Mouse (Mus musculus) adrenal gland, adult 18-20 months (tissue): Measurements from ENCODE around the gene Ccl3. TPM values are rescaled to one million over a fixed set of nuclear protein-coding genes. Genes with fewer than 3 reads are reported as not detected.

Experiments used
- DNase-seq, 2 experiments: peaks; one replicate each; pipeline ENCODE4 v3.0.0; 2021 to 2022; ENCODE audit warnings: low spot score in 2 of 2
- long read RNA-seq, 2 experiments: library from polyadenylated mRNA; stranded (forward); transcript quantifications; one replicate each; pipeline ENCODE4 v2.0.0; 2021
- total RNA-seq, 2 experiments: library from RNA; stranded (reverse); gene quantifications; 1 replicate in 1 of 2; 2 replicates in 1 of 2; pipeline ENCODE4 v1.2.3; 2021

Ccl3 gene
- under 1 TPM in 1 of 2 experiments, not detected in 1; 0.56 TPM for total RNA-seq
- long read RNA-seq, experiment 1: 0 reads
- long read RNA-seq, experiment 2: 0 reads

GRCm38 (mm10) chr11:83649305-83649841, at the start of gene Ccl3:
Gene Ccl3, minus strand, starts transcription at chr11:83649355.
- no peak for DNase-seq

- no peak for DNase-seq
Measured at GRCm38 (mm10) chr11:83692008-83692407, 42.9 kb upstream of the Ccl3 start.

- no peak for DNase-seq
Measured at GRCm38 (mm10) chr11:83689918-83690317, 40.8 kb upstream of the Ccl3 start.

- no peak for DNase-seq
Measured at GRCm38 (mm10) chr11:83675665-83676064, 26.5 kb upstream of the Ccl3 start.

GRCm38 (mm10) chr11:83671743-83672142, 22.6 kb upstream of the Ccl3 start:
- no peak for DNase-seq

GRCm38 (mm10) chr11:83663532-83663931, 14.4 kb upstream of the Ccl3 start:
- no peak for DNase-seq

- no peak for DNase-seq
Measured at GRCm38 (mm10) chr11:83662204-83662603, 13.0 kb upstream of the Ccl3 start, which contains the start of gene Ccl4. Gene Ccl4, plus strand, starts transcription at chr11:83662584.

- no peak for DNase-seq
Measured at GRCm38 (mm10) chr11:83658797-83659196, 9.6 kb upstream of the Ccl3 start.

- DNase-seq: no peak
Measured at GRCm38 (mm10) chr11:83657508-83657907, 8.4 kb upstream of the Ccl3 start.

- no peak for DNase-seq
Measured at GRCm38 (mm10) chr11:83654606-83655005, 5.5 kb upstream of the Ccl3 start.

- DNase-seq: no peak
Measured at GRCm38 (mm10) chr11:83646356-83647149, 2.6 kb downstream of the Ccl3 start.

- DNase-seq: no peak
Measured at GRCm38 (mm10) chr11:83645521-83645920, 3.6 kb downstream of the Ccl3 start, which contains the start of gene Rpl9-ps1. Gene Rpl9-ps1, minus strand, starts transcription at chr11:83645621.

- DNase-seq: no peak
Measured at GRCm38 (mm10) chr11:83641216-83641615, 7.9 kb downstream of the Ccl3 start.

- DNase-seq: no peak
Measured at GRCm38 (mm10) chr11:83640141-83640540, 9.0 kb downstream of the Ccl3 start.

GRCm38 (mm10) chr11:83639533-83639932, 9.6 kb downstream of the Ccl3 start:
- DNase-seq: no peak

- no peak for DNase-seq
Measured at GRCm38 (mm10) chr11:83638934-83639333, 10.2 kb downstream of the Ccl3 start.

- no peak for DNase-seq
Measured at GRCm38 (mm10) chr11:83636742-83637235, 12.4 kb downstream of the Ccl3 start.

GRCm38 (mm10) chr11:83634898-83635297, 14.3 kb downstream of the Ccl3 start:
- DNase-seq: no peak

GRCm38 (mm10) chr11:83634425-83634824, 14.7 kb downstream of the Ccl3 start:
- no peak for DNase-seq

GRCm38 (mm10) chr11:83632744-83633143, 16.4 kb downstream of the Ccl3 start:
- no peak for DNase-seq

- DNase-seq: no peak
Measured at GRCm38 (mm10) chr11:83631065-83631464, 18.1 kb downstream of the Ccl3 start.

- DNase-seq: no peak
Measured at GRCm38 (mm10) chr11:83630630-83631029, 18.5 kb downstream of the Ccl3 start.
